Mouse (Mus musculus) adrenal gland, postnatal 25 days (tissue): ENCODE results near the gene Galp. TPM values are rescaled to one million over a fixed set of nuclear protein-coding genes. Genes with fewer than 3 reads are reported as not detected.
"Not testable (repeated sequence)": the region's sequence is repeated elsewhere in the genome, so short reads cannot be mapped to it uniquely, and the experiment has no call there.

Experiments
- DNase-seq: peaks from one replicate; pipeline ENCODE4 v3.0.0; 2021; ENCODE audit warnings: mixed read lengths
- total RNA-seq: library from RNA; stranded (reverse); gene quantifications from 2 replicates; pipeline ENCODE4 v1.2.3, GENCODE M21; 2021

The Galp gene
- total RNA-seq, 1 experiment from 2014 or later = not detected

- DNase-seq = no peak
Measured at GRCm38 (mm10) chr7:6179013-6179412, 17.9 kb upstream of the Galp start.

GRCm38 (mm10) chr7:6182882-6183281, 14.0 kb upstream of the Galp start:
- DNase-seq = no peak

- DNase-seq = no peak
Measured at GRCm38 (mm10) chr7:6183802-6184201, 13.1 kb upstream of the Galp start.

- DNase-seq = no peak
Measured at GRCm38 (mm10) chr7:6184521-6184920, 12.4 kb upstream of the Galp start.

GRCm38 (mm10) chr7:6185391-6185790, 11.5 kb upstream of the Galp start:
- DNase-seq = no peak

GRCm38 (mm10) chr7:6186176-6186575, 10.7 kb upstream of the Galp start:
- no peak for DNase-seq

- DNase-seq = no peak
Measured at GRCm38 (mm10) chr7:6186756-6187155, 10.1 kb upstream of the Galp start.

- DNase-seq = no peak
Measured at GRCm38 (mm10) chr7:6189542-6189941, 7.3 kb upstream of the Galp start.

- DNase-seq = peak; percentile 86
Measured at GRCm38 (mm10) chr7:6191376-6191775, 5.5 kb upstream of the Galp start.

- DNase-seq = peak; percentile 63
Measured at GRCm38 (mm10) chr7:6194129-6194528, 2.8 kb upstream of the Galp start.

GRCm38 (mm10) chr7:6195777-6196176, 1.1 kb upstream of the Galp start:
- DNase-seq = no peak

GRCm38 (mm10) chr7:6204200-6204599, 7.3 kb downstream of the Galp start:
- DNase-seq = no peak

- DNase-seq = peak; percentile 54
Measured at GRCm38 (mm10) chr7:6213144-6213543, 16.3 kb downstream of the Galp start.

- DNase-seq = not testable (repeated sequence)
Measured at GRCm38 (mm10) chr7:6214691-6215090, 17.8 kb downstream of the Galp start.

GRCm38 (mm10) chr7:6220147-6220546, 23.3 kb downstream of the Galp start:
- DNase-seq = no peak

- DNase-seq = no peak
Measured at GRCm38 (mm10) chr7:6221978-6222377, 25.1 kb downstream of the Galp start, which contains the start of gene Zscan5b. Gene Zscan5b (plus strand): TSS chr7:6222278.

- peak; percentile 3 for DNase-seq
Measured at GRCm38 (mm10) chr7:6228491-6228890, 31.6 kb downstream of the Galp start.

GRCm38 (mm10) chr7:6239787-6240186, 42.9 kb downstream of the Galp start:
- no peak for DNase-seq

- DNase-seq = peak; percentile 46
Measured at GRCm38 (mm10) chr7:6240841-6241425, 44.0 kb downstream of the Galp start.

GRCm38 (mm10) chr7:6244361-6245292, 47.7 kb downstream of the Galp start:
- no peak for DNase-seq

- no peak for DNase-seq
Measured at GRCm38 (mm10) chr7:6252410-6252809, 55.5 kb downstream of the Galp start, which contains the start of gene Epp13. Gene Epp13 (plus strand): TSS chr7:6252710.

- no peak for DNase-seq
Measured at GRCm38 (mm10) chr7:6254451-6254850, 57.6 kb downstream of the Galp start.

GRCm38 (mm10) chr7:6257386-6257785, 60.5 kb downstream of the Galp start:
- no peak for DNase-seq
